Mouse (Mus musculus) ES-E14 (cell line): ENCODE results near the gene Fam189a1. TPM values are rescaled to one million over a fixed set of nuclear protein-coding genes. Genes with fewer than 3 reads are reported as not detected.
A peak's percentile ranks its signal among the peaks of the same experiment; 100 is the strongest.

Source experiments
- DNase-seq: peaks from one replicate; pipeline ENCODE4 v3.0.0-alpha.2; 2013; ENCODE audit warnings: low read depth, low spot score
- H3K27ac ChIP-seq: 2 replicates; pipeline ENCODE4 v1.5.1; 2012; ENCODE audit warnings: low read depth, mild to moderate bottlenecking, low read length, moderate library complexity, mixed read lengths; ENCODE audit not compliant: poor library complexity, insufficient read depth, severe bottlenecking
- H3K36me3 ChIP-seq: 2 replicates; pipeline ENCODE4 v1.6.1; 2012; ENCODE audit warnings: mild to moderate bottlenecking, low read length, moderate library complexity, mixed read lengths; ENCODE audit not compliant: control insufficient read depth, poor library complexity, insufficient read depth, severe bottlenecking
- H3K4me1 ChIP-seq, 2 experiments: fragments of 150-350 bp in 1 of 2; sonication (generic) in 1 of 2; 2 replicates each; pipeline ENCODE4 v1.6.1; 2012; ENCODE audit warnings: low read length in 2 of 2, mild to moderate bottlenecking in 1 of 2, mixed read lengths in 1 of 2; ENCODE audit not compliant: control insufficient read depth in 2 of 2, insufficient read depth in 2 of 2, poor library complexity in 1 of 2
- H3K4me3 ChIP-seq, 2 experiments: fragments of 150-350 bp in 1 of 2; sonication (generic) in 1 of 2; 2 replicates each; pipeline ENCODE4 v1.5.1; 2012; ENCODE audit warnings: low read length in 2 of 2, low read depth in 1 of 2, mild to moderate bottlenecking in 1 of 2, mixed read lengths in 1 of 2; ENCODE audit not compliant: insufficient read depth in 1 of 2, poor library complexity in 1 of 2, severe bottlenecking in 1 of 2
- H3K9ac ChIP-seq: 2 replicates; pipeline ENCODE4 v1.6.1; 2012; ENCODE audit warnings: low read depth, mild to moderate bottlenecking, low read length, mixed read lengths; ENCODE audit not compliant: poor library complexity, insufficient read depth, severe bottlenecking
- H3K9me3 ChIP-seq: fragments of 150-350 bp; sonication (generic); 2 replicates; pipeline ENCODE4 v1.6.1; 2012; ENCODE audit warnings: low read depth, mild to moderate bottlenecking, low read length; ENCODE audit not compliant: control insufficient read depth, insufficient read depth
- CHD2 ChIP-seq: IDR thresholded peaks from 2 replicates; pipeline ENCODE4 v1.6.1; 2014; ENCODE audit warnings: mild to moderate bottlenecking, low read depth, low read length, inconsistent platforms
- HCFC1 ChIP-seq: IDR thresholded peaks from 2 replicates; pipeline ENCODE4 v1.6.1; 2012; ENCODE audit warnings: low read length, inconsistent platforms, borderline replicate concordance; ENCODE audit not compliant: insufficient read depth
- MAFK ChIP-seq: IDR thresholded peaks from 2 replicates; pipeline ENCODE4 v1.6.1; 2014; ENCODE audit warnings: mild to moderate bottlenecking, low read depth, low read length, inconsistent platforms; ENCODE audit not compliant: insufficient read depth
- ZC3H11A ChIP-seq: IDR thresholded peaks from 2 replicates; pipeline ENCODE4 v1.6.1; 2012; ENCODE audit warnings: low read depth, mild to moderate bottlenecking, inconsistent platforms, low read length, borderline replicate concordance
- ZNF384 ChIP-seq: IDR thresholded peaks from 2 replicates; pipeline ENCODE4 v1.6.1; 2012; ENCODE audit warnings: low read depth, low read length, inconsistent platforms
- in situ Hi-C, 2 experiments: fragments of 600-800 bp; cut with MboI; formaldehyde crosslinking; loops; one replicate each; pipeline ENCODE4 v1.15.1; 2025; ENCODE audit warnings: low sequenced_read_pairs in 2 of 2, inconsistent platforms in 1 of 2; ENCODE audit not compliant: unreplicated experiment in 2 of 2
- total RNA-seq: library from RNA; depleted of rRNA; stranded (reverse); fragments of 300-350 nt; gene quantifications from 2 replicates; pipeline ENCODE4 v1.2.3, GENCODE M21; 2012

Fam189a1 gene
- total RNA-seq, 1 experiment = 0.67 TPM

GRCm38 (mm10) chr7:64873266-64873665, 283.1 kb downstream of the Fam189a1 start:
- H3K9me3 ChIP-seq = no peaks in the 10 kb centered on the region
- peaks cover 0 to 4% of the 10 kb centered on the region in 2 experiments; a peak in 1 of 4 replicates for H3K4me1 ChIP-seq
- no peaks in the 10 kb centered on the region for H3K36me3 ChIP-seq
- peak overlapping the region; percentile 42 to 89 for H3K4me3 ChIP-seq
- no peak overlapping the region for H3K27ac ChIP-seq
- in situ Hi-C loops = no loop called here
- peak overlapping the region; percentile 65; the same call in 1 of the 2 replicates for H3K9ac ChIP-seq
- no peak for DNase-seq
- no peak for TF ChIP-seq ZC3H11A
- no peak for TF ChIP-seq MAFK
- TF ChIP-seq HCFC1 = no peak
- TF ChIP-seq ZNF384 = peak; percentile 24; the same call in 1 of the 2 replicates
- no peak for TF ChIP-seq CHD2

GRCm38 (mm10) chr7:64872743-64873241, 283.6 kb downstream of the Fam189a1 start, which contains the start of gene Nsmce3:
TSS of gene Nsmce3 (minus strand) at chr7:64872997.
- Histone ChIP-seq H3K36me3 (no peaks in the 10 kb centered on the region), H3K4me1 (peaks cover 0 to 4% of the 10 kb centered on the region in 2 experiments; a peak in 1 of 4 replicates), H3K9ac (peak within 1 kb of the TSS; percentile 89), H3K27ac (peak within 1 kb of the TSS; percentile 1), H3K4me3 (peak within 1 kb of the TSS; percentile 89 to 90), H3K9me3 (no peaks in the 10 kb centered on the region)
- no peak for TF ChIP-seq ZNF384
- TF ChIP-seq HCFC1 = peak; percentile 75; the same call in 1 of the 2 replicates
- in situ Hi-C loops = no loop called here
- DNase-seq = peak; percentile 88

- DNase-seq = no peak
- H3K9ac ChIP-seq = peak overlapping the region; percentile 89
- peak overlapping the region; percentile 89 to 90 for H3K4me3 ChIP-seq
- peaks cover 0 to 4% of the 10 kb centered on the region in 2 experiments; a peak in 1 of 4 replicates for H3K4me1 ChIP-seq
- no peaks in the 10 kb centered on the region for H3K9me3 ChIP-seq
- H3K27ac ChIP-seq = peak overlapping the region; percentile 1
- in situ Hi-C loops = no loop called here
- H3K36me3 ChIP-seq = no peaks in the 10 kb centered on the region
- no peak for TF ChIP-seq ZNF384
- TF ChIP-seq MAFK = no peak
- no peak for TF ChIP-seq CHD2
- no peak for TF ChIP-seq ZC3H11A
- no peak for TF ChIP-seq HCFC1
Measured at GRCm38 (mm10) chr7:64871987-64872742, 284.2 kb downstream of the Fam189a1 start.

GRCm38 (mm10) chr7:64869549-64870065, 286.8 kb downstream of the Fam189a1 start:
- Histone ChIP-seq H3K9ac (no peak overlapping the region), H3K36me3 (no peaks in the 10 kb centered on the region), H3K4me1 (peaks cover 0 to 4% of the 10 kb centered on the region in 2 experiments; a peak in 1 of 4 replicates), H3K4me3 (no peak overlapping the region), H3K27ac (no peak overlapping the region), H3K9me3 (no peaks in the 10 kb centered on the region)
- in situ Hi-C loops = no loop called here
- TF ChIP-seq ZNF384 = no peak
- DNase-seq = no peak
